Comparison of ENCODE assay signal across 27 mouse cellular contexts in genomic region chr11:51847902-51848301, GRCm38 (mm10). TPM values are rescaled to one million over a fixed set of nuclear protein-coding genes. Genes with fewer than 3 reads are reported as not detected.
DNase-seq lines count a peak whose midpoint lies in the region; ATAC-seq lines count a peak whose summit lies in the region.
"Had no signal": no experiment of that assay in that cellular context is flagged by ENCODE, and none has a peak within 500 bp of the region (broad histone marks: within the 10 kb centered on the region; RNA-seq: fewer than 3 reads in every experiment).

No protein-coding gene starts in this region.

- 84% methylated on average over 1 of the region's 1 CpGs for WGBS in liver, embryonic 11.5 days
- 85% methylated on average over 1 of the region's 1 CpGs for WGBS in liver, embryonic 16.5 days (ENCODE audit: insufficient replicate concordance)

- H3K27me3 ChIP-seq in liver, embryonic 11.5 days (replicated peaks; ENCODE audit: control insufficient read depth, insufficient read depth, low read length) = no peaks in the 10 kb centered on the region
- no peaks in the 10 kb centered on the region for H3K27me3 ChIP-seq in liver, embryonic 16.5 days (ENCODE audit: control insufficient read depth, insufficient read depth, low read depth, low read length)
- H3K27me3 ChIP-seq: embryonic facial prominence, embryonic 13.5 days; heart, embryonic 13.5 days; hindbrain, embryonic 15.5 days; midbrain, embryonic 12.5 days had no signal

- DNase-seq in liver, embryonic 11.5 days (ENCODE audit: low spot score) = no peak
- no peak for DNase-seq in thymus, adult 18-20 months
- no peak for DNase-seq in natural killer cell, adult 2 months (ENCODE audit: low spot score in 2 of 2)
- DNase-seq in testis, postnatal 14 days (ENCODE audit: low spot score) = no peak
- DNase-seq: adrenal gland, adult 8-10 months; B cell, adult 2 months; cerebellum, adult 11 months; cerebellum, postnatal 10 days; heart, postnatal 14 days; kidney, adult 18-20 months; kidney, postnatal 36 days; layer of hippocampus, postnatal 36 days; left cerebral cortex, postnatal 4 days; lung, embryonic 14.5 days; lung, postnatal 14 days had no signal

- H3K9ac ChIP-seq in liver, embryonic 11.5 days (ENCODE audit: low read depth, low read length) = no peak overlapping the region
- H3K9ac ChIP-seq in liver, embryonic 16.5 days (ENCODE audit: low read depth, low read length) = peak overlapping the region; percentile 19; the same call in 1 of the 2 replicates
- H3K9ac ChIP-seq: embryonic facial prominence, embryonic 13.5 days; heart, embryonic 13.5 days; hindbrain, embryonic 15.5 days; kidney, embryonic 15.5 days; lung, embryonic 14.5 days; midbrain, embryonic 12.5 days had no signal

- no peak overlapping the region for H3K4me2 ChIP-seq in liver, embryonic 11.5 days
- peak overlapping the region; percentile 17; the same call in 1 of the 2 replicates for H3K4me2 ChIP-seq in liver, embryonic 16.5 days (ENCODE audit: low read depth, low read length)
- H3K4me2 ChIP-seq: embryonic facial prominence, embryonic 13.5 days; heart, embryonic 13.5 days; hindbrain, embryonic 15.5 days; kidney, embryonic 15.5 days; lung, embryonic 14.5 days; midbrain, embryonic 12.5 days had no signal

- H3K27ac ChIP-seq in liver, embryonic 11.5 days (ENCODE audit: low read depth, low read length) = no peak overlapping the region
- H3K27ac ChIP-seq in liver, embryonic 16.5 days (ENCODE audit: low read length) = peak overlapping the region; percentile 82
- H3K27ac ChIP-seq: embryonic facial prominence, embryonic 13.5 days; heart, embryonic 13.5 days; hindbrain, embryonic 10.5 days; hindbrain, embryonic 15.5 days; kidney, embryonic 15.5 days; layer of hippocampus, adult 2 months; midbrain, embryonic 12.5 days had no signal

- no peaks in the 10 kb centered on the region for H3K36me3 ChIP-seq in liver, embryonic 11.5 days (ENCODE audit: control insufficient read depth, insufficient read depth, low read length)
- H3K36me3 ChIP-seq in liver, embryonic 16.5 days (ENCODE audit: control insufficient read depth, insufficient read depth) = no peaks in the 10 kb centered on the region
- H3K36me3 ChIP-seq: heart, embryonic 13.5 days; hindbrain, embryonic 10.5 days; hindbrain, embryonic 15.5 days; kidney, embryonic 15.5 days; midbrain, embryonic 12.5 days had no signal

- peak; percentile 91 for ATAC-seq in erythroblast, adult 5-6 weeks (replicated peaks; ENCODE audit: low FRiP score, poor library complexity, severe bottlenecking)
- ATAC-seq in liver, embryonic 11.5 days (replicated peaks; ENCODE audit: low FRiP score) = 0 out of 2 replicates have a peak, but pooled peaks have one; percentile 53
- ATAC-seq in liver, embryonic 16.5 days (ENCODE audit: low read depth) = peak; percentile 92
- ATAC-seq: activated CD4-positive, CD25-positive, alpha-beta regulatory T cell, adult 4 months; forebrain, embryonic 14.5 days; inflammation-experienced regulatory T-cells, adult 6 months had no signal

- no peak overlapping the region for H3K4me3 ChIP-seq in liver, embryonic 11.5 days (ENCODE audit: low read depth, low read length)
- no peak overlapping the region for H3K4me3 ChIP-seq in liver, embryonic 16.5 days (ENCODE audit: low read depth, low read length)
- H3K4me3 ChIP-seq: embryonic facial prominence, embryonic 13.5 days; heart, embryonic 13.5 days; hindbrain, embryonic 10.5 days; hindbrain, embryonic 15.5 days; kidney, embryonic 15.5 days; layer of hippocampus, adult 2 months; midbrain, embryonic 12.5 days had no signal

- H3K4me1 ChIP-seq in liver, embryonic 11.5 days (replicated peaks; ENCODE audit: control insufficient read depth, insufficient read depth, low read length) = no peaks in the 10 kb centered on the region
- peaks cover 30% of the 10 kb centered on the region for H3K4me1 ChIP-seq in liver, embryonic 16.5 days (ENCODE audit: control insufficient read depth, low read depth, low read length)

- H3K9me3 ChIP-seq in liver, embryonic 11.5 days (ENCODE audit: control insufficient read depth, low read length) = no peaks in the 10 kb centered on the region
- no peaks in the 10 kb centered on the region for H3K9me3 ChIP-seq in liver, embryonic 16.5 days (replicated peaks; ENCODE audit: control insufficient read depth, low read length)
- H3K9me3 ChIP-seq: embryonic facial prominence, embryonic 13.5 days; heart, embryonic 13.5 days; hindbrain, embryonic 10.5 days; hindbrain, embryonic 15.5 days; kidney, embryonic 15.5 days; midbrain, embryonic 12.5 days had no signal

RNA-seq across cellular contexts. Expression of gene Jade2, which starts 9.6 kb away (rescaled TPM):
- total RNA-seq in erythroblast, adult 5-6 weeks (2015; ENCODE audit: low replicate concordance) = 1.7 and 3.8 TPM in 2 replicates
- 2.4 and 2.6 TPM in 2 replicates for total RNA-seq in erythroblast, adult 5-6 weeks (2017; ENCODE audit: low replicate concordance)
- 0.59 and 1.2 TPM in 2 replicates for polyA plus RNA-seq in liver, embryonic 11.5 days (2014; fragmentation: Nextera tagmentation; extraction: Ambion mirVana)
- 0.64 and 0.79 TPM in 2 replicates for polyA plus RNA-seq in liver, embryonic 16.5 days (2015; fragmentation: Nextera tagmentation; extraction: Ambion mirVana)
